Mouse (Mus musculus): ENCODE measurements around the gene Pbld1. TPM values are rescaled to one million over a fixed set of nuclear protein-coding genes. Genes with fewer than 3 reads are reported as not detected.
A peak's percentile ranks its signal among the peaks of the same experiment; 100 is the strongest.

The Pbld1 gene
- 6.1 and 6.9 TPM in 2 replicates for polyA plus RNA-seq (2015; fragmentation: Nextera tagmentation; extraction: Ambion mirVana)

DNA sequence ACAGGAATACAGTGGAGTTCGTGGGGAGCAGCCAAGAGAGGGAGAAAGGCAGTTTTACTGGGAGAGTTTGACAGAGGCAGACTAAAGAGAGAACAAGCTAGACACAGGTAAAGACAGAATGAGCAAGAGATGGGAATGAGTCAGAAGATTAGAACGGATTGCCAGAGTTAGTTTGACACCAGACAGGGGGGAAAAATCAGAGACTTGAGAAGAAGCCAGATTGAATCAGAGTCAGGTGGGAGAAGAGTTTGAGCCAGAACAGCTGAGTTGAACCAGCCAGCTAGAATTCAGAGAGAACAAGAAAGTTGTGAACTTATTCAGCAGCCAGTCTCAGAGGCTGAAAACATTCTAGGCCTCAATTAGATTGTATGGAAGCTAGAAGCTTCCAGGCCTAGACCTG is at the start of gene Pbld1:
Gene Pbld1, plus strand, starts transcription at position 301 of the 400 bp plus-strand sequence.
- no peak within 1 kb of the TSS for H3K9ac ChIP-seq (ENCODE audit: low read length)
- H3K4me2 ChIP-seq (ENCODE audit: low read depth, low read length): no peak within 1 kb of the TSS
- H3K4me1 ChIP-seq (ENCODE audit: control insufficient read depth, insufficient read depth, low read length): no peaks in the 10 kb centered on the region
- H3K27ac ChIP-seq (ENCODE audit: low read length): peak within 1 kb of the TSS; percentile 19; the same call in 1 of the 2 replicates
- no peaks in the 10 kb centered on the region for H3K36me3 ChIP-seq (ENCODE audit: control insufficient read depth, insufficient read depth, low read length)
- ATAC-seq (ENCODE audit: insufficient read depth, low FRiP score): no peak
- no peak within 1 kb of the TSS for H3K4me3 ChIP-seq (replicated peaks; ENCODE audit: low read length)
- 73% methylated on average over 2 of the region's 2 CpGs for WGBS
- H3K9me3 ChIP-seq (replicated peaks; ENCODE audit: control insufficient read depth, low read length): no peaks in the 10 kb centered on the region
- H3K27me3 ChIP-seq (ENCODE audit: control insufficient read depth, insufficient read depth, low read length): no peaks in the 10 kb centered on the region

- peak; percentile 53; the same call in 1 of the 2 replicates for ATAC-seq (ENCODE audit: insufficient read depth, low FRiP score)
- H3K27ac ChIP-seq (ENCODE audit: low read length): no peak overlapping the region
- 67% methylated on average over 4 of the region's 4 CpGs for WGBS
- H3K9me3 ChIP-seq (replicated peaks; ENCODE audit: control insufficient read depth, low read length): no peaks in the 10 kb centered on the region
- H3K4me2 ChIP-seq (ENCODE audit: low read depth, low read length): no peak overlapping the region
- no peaks in the 10 kb centered on the region for H3K4me1 ChIP-seq (ENCODE audit: control insufficient read depth, insufficient read depth, low read length)
- no peak overlapping the region for H3K4me3 ChIP-seq (replicated peaks; ENCODE audit: low read length)
- no peak overlapping the region for H3K9ac ChIP-seq (ENCODE audit: low read length)
- peaks cover 25% of the 10 kb centered on the region for H3K36me3 ChIP-seq (ENCODE audit: control insufficient read depth, insufficient read depth, low read length)
- H3K27me3 ChIP-seq (ENCODE audit: control insufficient read depth, insufficient read depth, low read length): no peaks in the 10 kb centered on the region
Observed at GRCm38 (mm10) chr10:63010268-63010667, 49.7 kb upstream of the Pbld1 start.

DNA sequence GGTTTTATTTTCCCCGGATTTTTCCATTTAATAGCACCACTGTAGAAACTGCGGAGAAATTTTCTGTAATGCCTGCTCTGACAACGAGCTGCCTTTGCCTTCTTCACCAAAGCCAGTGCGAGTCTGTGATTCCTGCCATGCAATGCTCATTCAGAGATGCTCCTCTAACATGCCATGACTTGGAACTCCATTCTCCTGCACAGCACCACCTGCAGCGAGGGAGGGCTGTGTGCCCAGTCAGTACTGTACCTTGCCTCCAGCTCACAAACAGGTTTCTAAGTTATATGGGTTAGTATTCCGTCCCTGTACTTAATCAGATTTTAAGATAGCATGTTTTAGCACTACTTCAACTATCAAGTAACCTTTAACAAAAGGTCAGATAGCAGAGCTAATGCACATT is 48.4 kb upstream of the Pbld1 start:
- WGBS: 86% methylated on average over 6 of the region's 6 CpGs
- Histone ChIP-seq H3K36me3 (ENCODE audit: control insufficient read depth, insufficient read depth, low read length) (peaks cover 25% of the 10 kb centered on the region), H3K9ac (ENCODE audit: low read length) (no peak overlapping the region)

DNA sequence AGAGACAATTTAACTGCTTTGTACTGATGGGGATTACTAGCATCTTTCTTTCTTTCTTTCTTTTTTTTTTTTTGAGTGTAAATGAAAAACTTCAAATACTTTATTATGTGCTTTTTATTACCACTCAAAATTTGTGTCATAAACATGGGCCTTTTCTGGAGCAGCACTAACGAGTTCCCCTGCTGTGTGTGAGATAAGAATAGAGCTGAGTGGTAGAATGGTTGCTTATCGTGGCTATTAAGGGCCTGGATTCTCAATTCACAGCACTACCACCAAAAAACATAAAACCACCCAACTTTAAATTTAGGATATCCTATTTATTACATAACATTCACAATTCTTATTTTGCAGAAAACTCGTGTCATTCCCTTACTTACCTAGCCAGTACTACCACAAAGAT is 46.5 kb upstream of the Pbld1 start:
- 78% methylated on average over 3 of the region's 3 CpGs for WGBS
- Histone ChIP-seq H3K27ac (ENCODE audit: low read length) (no peak overlapping the region), H3K9ac (ENCODE audit: low read length) (no peak overlapping the region), H3K9me3 (replicated peaks; ENCODE audit: control insufficient read depth, low read length) (no peaks in the 10 kb centered on the region), H3K4me3 (replicated peaks; ENCODE audit: low read length) (no peak overlapping the region), H3K27me3 (ENCODE audit: control insufficient read depth, insufficient read depth, low read length) (no peaks in the 10 kb centered on the region), H3K4me1 (ENCODE audit: control insufficient read depth, insufficient read depth, low read length) (no peaks in the 10 kb centered on the region), H3K36me3 (ENCODE audit: control insufficient read depth, insufficient read depth, low read length) (peaks cover 17% of the 10 kb centered on the region), H3K4me2 (ENCODE audit: low read depth, low read length) (no peak overlapping the region)
- no peak for ATAC-seq (ENCODE audit: insufficient read depth, low FRiP score)

More for the DNA sequence above, 48.4 kb upstream of the Pbld1 start:
- Histone ChIP-seq H3K4me3 (replicated peaks; ENCODE audit: low read length) (no peak overlapping the region), H3K27ac (ENCODE audit: low read length) (no peak overlapping the region), H3K27me3 (ENCODE audit: control insufficient read depth, insufficient read depth, low read length) (no peaks in the 10 kb centered on the region), H3K4me1 (ENCODE audit: control insufficient read depth, insufficient read depth, low read length) (no peaks in the 10 kb centered on the region), H3K4me2 (ENCODE audit: low read depth, low read length) (no peak overlapping the region), H3K9me3 (replicated peaks; ENCODE audit: control insufficient read depth, low read length) (no peaks in the 10 kb centered on the region)
- ATAC-seq (ENCODE audit: insufficient read depth, low FRiP score): no peak

- Histone ChIP-seq H3K27ac (ENCODE audit: low read length) (no peak overlapping the region), H3K9me3 (replicated peaks; ENCODE audit: control insufficient read depth, low read length) (no peaks in the 10 kb centered on the region), H3K36me3 (ENCODE audit: control insufficient read depth, insufficient read depth, low read length) (peaks cover 17% of the 10 kb centered on the region), H3K9ac (ENCODE audit: low read length) (no peak overlapping the region), H3K4me3 (replicated peaks; ENCODE audit: low read length) (no peak overlapping the region), H3K27me3 (ENCODE audit: control insufficient read depth, insufficient read depth, low read length) (no peaks in the 10 kb centered on the region), H3K4me2 (ENCODE audit: low read depth, low read length) (no peak overlapping the region), H3K4me1 (ENCODE audit: control insufficient read depth, insufficient read depth, low read length) (no peaks in the 10 kb centered on the region)
- no peak for ATAC-seq (ENCODE audit: insufficient read depth, low FRiP score)
- WGBS: 86% methylated on average over 9 of the region's 9 CpGs
Observed at GRCm38 (mm10) chr10:63014168-63014567, 45.8 kb upstream of the Pbld1 start.

DNA sequence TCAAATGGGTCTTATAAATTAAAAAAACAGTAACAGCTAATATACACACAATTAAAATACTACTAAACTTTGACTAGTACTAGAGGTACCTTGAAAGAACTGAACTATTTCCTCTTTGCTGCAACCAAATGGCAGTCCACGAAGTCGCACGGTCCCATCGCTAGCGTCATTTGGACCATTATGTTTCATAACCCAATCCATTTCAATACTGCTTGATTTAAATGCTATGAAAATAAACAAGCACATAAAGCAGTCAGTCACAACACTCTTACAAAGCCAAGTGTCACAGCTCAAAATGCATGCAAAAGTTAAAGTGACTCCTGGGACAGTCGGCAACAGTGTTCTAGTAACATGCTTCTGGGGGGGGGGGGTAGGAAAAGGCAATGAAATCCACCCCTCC is 40.7 kb upstream of the Pbld1 start:
- Histone ChIP-seq H3K4me3 (replicated peaks; ENCODE audit: low read length) (no peak overlapping the region), H3K27ac (ENCODE audit: low read length) (no peak overlapping the region), H3K36me3 (ENCODE audit: control insufficient read depth, insufficient read depth, low read length) (peaks cover 10% of the 10 kb centered on the region), H3K4me2 (ENCODE audit: low read depth, low read length) (no peak overlapping the region), H3K9ac (ENCODE audit: low read length) (no peak overlapping the region), H3K27me3 (ENCODE audit: control insufficient read depth, insufficient read depth, low read length) (no peaks in the 10 kb centered on the region), H3K4me1 (ENCODE audit: control insufficient read depth, insufficient read depth, low read length) (peaks cover 11% of the 10 kb centered on the region), H3K9me3 (replicated peaks; ENCODE audit: control insufficient read depth, low read length) (no peaks in the 10 kb centered on the region)
- WGBS: 85% methylated on average over 6 of the region's 6 CpGs
- no peak for ATAC-seq (ENCODE audit: insufficient read depth, low FRiP score)

DNA sequence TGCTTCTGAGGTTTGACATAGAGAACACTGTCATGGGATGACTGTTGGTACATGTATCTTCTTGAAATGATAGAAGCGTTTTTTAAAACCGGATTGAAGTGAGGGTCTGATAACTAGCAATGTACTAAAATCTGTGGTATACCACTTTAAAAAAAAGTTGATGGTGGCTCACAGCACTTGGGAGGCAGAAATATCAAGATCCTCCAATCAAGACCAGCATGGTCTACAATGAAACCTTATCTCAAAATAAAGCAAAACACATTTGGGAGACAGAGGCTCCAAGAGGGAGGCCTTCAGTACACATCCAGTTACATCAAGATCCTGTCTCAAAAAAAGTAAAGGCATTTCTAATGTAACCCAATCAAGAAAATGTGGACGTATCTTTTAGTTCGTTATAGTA is 38.3 kb upstream of the Pbld1 start:
- H3K4me3 ChIP-seq (replicated peaks; ENCODE audit: low read length): peak overlapping the region; percentile 96
- H3K4me1 ChIP-seq (ENCODE audit: control insufficient read depth, insufficient read depth, low read length): peaks cover 20% of the 10 kb centered on the region
- peak overlapping the region; percentile 99 for H3K9ac ChIP-seq (ENCODE audit: low read length)
- H3K27me3 ChIP-seq (ENCODE audit: control insufficient read depth, insufficient read depth, low read length): no peaks in the 10 kb centered on the region
- no peaks in the 10 kb centered on the region for H3K9me3 ChIP-seq (replicated peaks; ENCODE audit: control insufficient read depth, low read length)
- WGBS: 38% methylated on average over 4 of the region's 4 CpGs
- no peak for ATAC-seq (ENCODE audit: insufficient read depth, low FRiP score)
- H3K27ac ChIP-seq (ENCODE audit: low read length): no peak overlapping the region
- peak overlapping the region; percentile 71 for H3K4me2 ChIP-seq (ENCODE audit: low read depth, low read length)
- H3K36me3 ChIP-seq (ENCODE audit: control insufficient read depth, insufficient read depth, low read length): peaks cover 4% of the 10 kb centered on the region; the same call in 1 of the 2 replicates

DNA sequence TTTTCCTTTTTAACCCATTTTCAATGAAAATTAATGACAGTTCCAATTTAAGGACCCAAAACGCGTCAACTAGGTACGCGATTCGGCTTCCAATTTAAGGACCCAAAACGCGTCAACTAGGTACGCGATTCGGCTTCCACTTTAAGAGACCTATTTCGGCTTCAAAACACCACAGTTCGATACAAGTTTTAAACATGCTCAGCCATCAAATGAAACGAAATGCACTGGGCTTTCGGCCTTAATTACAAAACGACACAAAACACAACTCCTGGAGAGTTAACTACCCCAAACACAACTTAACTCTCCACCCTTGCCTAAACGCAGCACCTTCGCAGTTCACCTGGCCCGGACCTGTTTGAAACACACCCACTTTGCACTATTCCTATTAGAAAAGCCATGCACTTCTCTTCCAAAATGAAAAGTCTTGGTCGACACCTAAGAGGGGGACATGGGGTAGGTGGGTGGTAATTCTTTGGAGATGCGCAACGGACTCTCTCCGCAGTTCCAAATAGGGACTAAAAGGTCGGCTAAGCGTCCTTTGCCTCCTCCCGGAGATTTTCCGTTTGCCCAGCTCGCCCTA is 37.3 kb upstream of the Pbld1 start:
- peak overlapping the region; percentile 96 for H3K4me3 ChIP-seq (replicated peaks; ENCODE audit: low read length)
- ATAC-seq (ENCODE audit: insufficient read depth, low FRiP score): no peak
- H3K4me1 ChIP-seq (ENCODE audit: control insufficient read depth, insufficient read depth, low read length): peaks cover 20% of the 10 kb centered on the region
- H3K27me3 ChIP-seq (ENCODE audit: control insufficient read depth, insufficient read depth, low read length): no peaks in the 10 kb centered on the region
- no peaks in the 10 kb centered on the region for H3K9me3 ChIP-seq (replicated peaks; ENCODE audit: control insufficient read depth, low read length)
- WGBS: under 1% methylated on average over 27 of the region's 27 CpGs
- peak overlapping the region; percentile 99 for H3K9ac ChIP-seq (ENCODE audit: low read length)
- H3K36me3 ChIP-seq (ENCODE audit: control insufficient read depth, insufficient read depth, low read length): peaks cover 4% of the 10 kb centered on the region; the same call in 1 of the 2 replicates
- peak overlapping the region; percentile 71 for H3K4me2 ChIP-seq (ENCODE audit: low read depth, low read length)
- peak overlapping the region; percentile 100 for H3K27ac ChIP-seq (ENCODE audit: low read length)

GRCm38 (mm10) chr10:63023121-63023748 is 36.7 kb upstream of the Pbld1 start:
- Histone ChIP-seq H3K9me3 (replicated peaks; ENCODE audit: control insufficient read depth, low read length) (no peaks in the 10 kb centered on the region), H3K4me3 (replicated peaks; ENCODE audit: low read length) (peak overlapping the region; percentile 96), H3K9ac (ENCODE audit: low read length) (peak overlapping the region; percentile 99), H3K36me3 (ENCODE audit: control insufficient read depth, insufficient read depth, low read length) (no peaks in the 10 kb centered on the region), H3K27ac (ENCODE audit: low read length) (peak overlapping the region; percentile 100), H3K4me2 (ENCODE audit: low read depth, low read length) (peak overlapping the region; percentile 71), H3K27me3 (ENCODE audit: control insufficient read depth, insufficient read depth, low read length) (no peaks in the 10 kb centered on the region), H3K4me1 (ENCODE audit: control insufficient read depth, insufficient read depth, low read length) (peaks cover 20% of the 10 kb centered on the region)
- peak; percentile 18 for ATAC-seq (ENCODE audit: insufficient read depth, low FRiP score)
- WGBS: under 1% methylated on average over 67 of the region's 68 CpGs
